Mouse (Mus musculus) lung, postnatal 14 days (tissue): ENCODE measurements around the gene Rplp2.

Source experiments
- DNase-seq: peaks from one replicate; pipeline ENCODE4 v3.0.0; 2021

Rplp2 gene

GRCm38 (mm10) chr7:141453636-141454035 is 6.5 kb downstream of the Rplp2 start:
- no peak for DNase-seq

DNA sequence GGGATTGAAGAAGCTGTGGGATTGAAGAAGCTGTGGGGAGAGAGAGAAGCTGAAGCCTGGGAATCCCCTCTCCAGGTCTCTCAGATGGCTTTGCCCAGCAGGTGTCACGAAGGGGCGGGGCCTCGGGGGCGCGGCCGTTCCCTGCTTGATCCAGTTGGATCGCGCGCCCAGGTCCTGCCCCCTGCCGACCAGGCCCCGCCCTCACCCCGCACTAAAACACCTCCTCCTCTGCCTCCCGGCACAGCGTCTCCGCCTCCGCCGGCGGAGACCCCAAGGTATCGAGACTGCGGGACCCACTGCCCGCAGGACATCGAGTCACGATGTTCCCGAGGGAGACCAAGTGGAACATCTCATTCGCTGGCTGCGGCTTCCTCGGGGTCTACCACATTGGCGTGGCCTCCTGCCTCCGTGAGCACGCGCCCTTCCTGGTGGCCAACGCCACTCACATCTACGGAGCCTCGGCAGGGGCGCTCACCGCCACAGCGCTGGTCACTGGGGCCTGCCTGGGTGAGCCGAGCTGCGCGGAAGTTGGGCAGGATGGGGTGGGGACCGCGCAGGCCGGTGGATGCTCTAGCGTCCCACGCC is 7.9 kb downstream of the Rplp2 start, which contains the start of gene Pnpla2:
Pnpla2 (plus strand) TSS at position 232 of the 585 bp plus-strand sequence.
- peak; percentile 98 for DNase-seq

DNA sequence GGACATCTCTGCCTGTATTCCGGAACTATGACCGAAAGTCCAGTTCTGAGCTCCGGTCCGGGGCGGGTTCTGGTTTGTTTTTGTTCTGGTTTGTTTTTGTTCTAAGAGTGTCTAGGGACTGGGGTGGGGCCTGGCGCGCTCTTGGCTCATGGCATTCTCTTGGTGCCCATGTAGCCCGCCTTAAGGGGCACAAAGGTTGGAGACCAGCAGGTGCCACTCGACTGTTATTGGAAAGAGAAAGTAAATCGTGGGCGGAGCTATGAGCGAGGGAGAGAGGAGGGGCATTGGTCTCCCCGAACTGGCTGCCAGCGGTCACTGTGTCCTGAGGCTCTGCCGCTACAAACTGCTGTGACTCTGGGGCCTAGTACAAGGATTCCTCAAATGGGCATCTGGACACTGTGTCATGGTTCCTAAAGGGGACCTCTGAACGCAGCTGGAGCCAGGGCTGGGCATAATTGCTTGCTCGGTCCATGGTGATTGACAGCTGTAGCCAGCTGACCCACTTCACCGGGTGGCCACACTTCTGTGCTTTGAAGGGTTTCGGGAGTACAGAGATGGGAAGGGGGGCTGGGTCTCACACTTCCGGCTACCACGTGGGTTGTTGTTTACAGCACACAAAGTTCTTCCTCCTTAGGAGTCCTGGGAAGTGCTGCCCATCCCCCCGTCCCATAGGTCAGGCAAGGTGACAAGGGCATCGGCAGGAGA is 8.6 kb downstream of the Rplp2 start:
- DNase-seq, result peak; percentile 83

- DNase-seq, result no peak
Observed at GRCm38 (mm10) chr7:141456739-141457138, 9.6 kb downstream of the Rplp2 start.

DNA sequence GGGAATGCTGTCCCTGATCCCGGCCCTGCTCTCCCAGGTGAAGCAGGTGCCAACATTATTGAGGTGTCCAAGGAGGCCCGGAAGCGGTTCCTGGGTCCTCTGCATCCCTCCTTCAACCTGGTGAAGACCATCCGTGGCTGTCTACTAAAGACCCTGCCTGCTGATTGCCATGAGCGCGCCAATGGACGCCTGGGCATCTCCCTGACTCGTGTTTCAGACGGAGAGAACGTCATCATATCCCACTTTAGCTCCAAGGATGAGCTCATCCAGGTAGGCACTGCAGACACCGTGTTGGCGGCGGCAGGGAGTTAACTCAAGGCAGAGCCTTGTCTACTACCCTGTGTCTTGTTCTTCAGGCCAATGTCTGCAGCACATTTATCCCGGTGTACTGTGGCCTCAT is 10.1 kb downstream of the Rplp2 start:
- no peak for DNase-seq

DNA sequence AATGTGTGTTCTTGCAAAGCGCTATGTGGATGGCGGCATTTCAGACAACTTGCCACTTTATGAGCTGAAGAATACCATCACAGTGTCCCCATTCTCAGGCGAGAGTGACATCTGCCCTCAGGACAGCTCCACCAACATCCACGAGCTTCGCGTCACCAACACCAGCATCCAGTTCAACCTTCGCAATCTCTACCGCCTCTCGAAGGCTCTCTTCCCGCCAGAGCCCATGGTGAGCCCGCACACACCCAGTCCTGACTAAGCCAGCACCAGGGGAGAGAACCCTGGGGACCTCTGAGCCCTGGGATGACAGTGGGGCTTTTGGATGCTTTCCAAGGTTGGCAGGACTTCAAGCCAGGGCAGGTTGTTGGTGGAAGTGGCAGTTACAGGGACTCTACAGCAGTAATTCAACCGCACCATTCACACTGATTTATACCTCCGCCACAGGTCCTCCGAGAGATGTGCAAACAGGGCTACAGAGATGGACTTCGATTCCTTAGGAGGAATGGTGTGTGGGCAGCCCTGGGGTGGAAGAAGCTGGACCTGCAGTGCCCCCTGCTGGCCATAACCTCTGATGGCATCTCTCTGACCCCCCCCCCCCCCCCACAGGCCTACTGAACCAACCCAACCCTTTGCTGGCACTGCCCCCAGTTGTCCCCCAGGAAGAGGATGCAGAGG is 11.0 kb downstream of the Rplp2 start:
- peak; percentile 73 for DNase-seq

DNA sequence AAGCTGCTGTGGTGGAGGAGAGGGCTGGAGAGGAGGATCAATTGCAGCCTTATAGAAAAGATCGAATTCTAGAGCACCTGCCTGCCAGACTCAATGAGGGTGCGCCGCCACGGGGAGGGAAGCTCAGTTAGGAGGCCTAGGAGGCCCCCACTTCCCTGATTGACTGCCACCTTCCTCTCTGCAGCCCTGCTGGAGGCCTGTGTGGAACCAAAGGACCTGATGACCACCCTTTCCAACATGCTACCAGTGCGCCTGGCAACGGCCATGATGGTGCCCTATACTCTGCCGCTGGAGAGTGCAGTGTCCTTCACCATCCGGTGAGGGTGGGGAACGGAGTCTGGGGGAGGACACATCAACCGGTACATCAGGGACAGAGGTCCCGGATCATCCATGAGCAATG is 11.5 kb downstream of the Rplp2 start:
- no peak for DNase-seq

DNA sequence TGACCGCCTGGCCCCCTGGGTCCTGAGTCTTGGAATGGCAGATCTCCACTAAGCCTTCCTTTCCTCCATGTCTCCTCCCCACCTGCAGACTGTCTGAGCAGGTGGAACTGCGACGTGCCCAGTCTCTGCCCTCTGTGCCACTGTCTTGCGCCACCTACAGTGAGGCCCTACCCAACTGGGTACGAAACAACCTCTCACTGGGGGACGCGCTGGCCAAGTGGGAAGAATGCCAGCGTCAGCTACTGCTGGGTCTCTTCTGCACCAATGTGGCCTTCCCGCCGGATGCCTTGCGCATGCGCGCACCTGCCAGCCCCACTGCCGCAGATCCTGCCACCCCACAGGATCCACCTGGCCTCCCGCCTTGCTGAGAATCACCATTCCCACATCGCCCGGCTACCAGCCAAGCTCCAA is 12.1 kb downstream of the Rplp2 start:
- no peak for DNase-seq

GRCm38 (mm10) chr7:141460001-141460390 is 12.8 kb downstream of the Rplp2 start:
- DNase-seq, result no peak

DNA sequence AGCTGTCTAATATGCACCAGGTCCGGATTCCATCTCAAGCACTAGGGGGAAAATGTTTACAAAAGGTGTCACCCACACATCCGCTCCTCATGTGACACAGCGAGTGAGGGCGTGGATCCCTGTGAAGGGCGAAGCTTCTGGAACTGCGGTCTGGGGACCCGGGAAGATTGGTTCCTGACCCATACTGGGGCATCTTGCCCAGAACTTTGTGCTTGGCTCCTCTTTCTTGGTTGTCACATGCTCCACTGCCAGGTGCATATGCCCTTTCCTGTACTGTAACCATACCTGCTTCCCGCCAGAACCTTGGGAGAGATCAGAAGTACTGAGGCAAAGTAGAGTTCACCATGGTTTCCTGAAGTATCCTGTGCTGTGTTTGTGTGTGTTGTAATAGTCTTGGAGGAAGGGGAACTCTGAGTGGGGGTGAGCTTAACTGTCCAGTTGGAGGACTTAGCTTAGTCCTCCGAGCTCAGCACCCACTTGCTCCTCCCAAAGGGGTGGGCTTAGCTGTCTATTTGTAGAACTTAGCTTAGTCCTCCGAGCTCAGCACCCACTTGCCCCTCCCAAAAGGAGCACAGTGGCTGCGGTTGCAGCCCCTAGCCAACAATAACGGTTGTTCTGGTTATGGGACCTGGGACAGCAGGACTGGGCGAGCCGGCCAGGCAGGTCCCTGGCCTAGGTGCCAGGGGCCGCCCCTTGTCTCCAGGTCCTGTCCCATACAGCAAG is 13.4 kb downstream of the Rplp2 start, which contains the start of gene Cracr2b:
Cracr2b (plus strand) TSS at position 704 of the 723 bp plus-strand sequence.
- no peak for DNase-seq

GRCm38 (mm10) chr7:141461521-141462332 is 14.6 kb downstream of the Rplp2 start:
- peak; percentile 60 for DNase-seq

DNA sequence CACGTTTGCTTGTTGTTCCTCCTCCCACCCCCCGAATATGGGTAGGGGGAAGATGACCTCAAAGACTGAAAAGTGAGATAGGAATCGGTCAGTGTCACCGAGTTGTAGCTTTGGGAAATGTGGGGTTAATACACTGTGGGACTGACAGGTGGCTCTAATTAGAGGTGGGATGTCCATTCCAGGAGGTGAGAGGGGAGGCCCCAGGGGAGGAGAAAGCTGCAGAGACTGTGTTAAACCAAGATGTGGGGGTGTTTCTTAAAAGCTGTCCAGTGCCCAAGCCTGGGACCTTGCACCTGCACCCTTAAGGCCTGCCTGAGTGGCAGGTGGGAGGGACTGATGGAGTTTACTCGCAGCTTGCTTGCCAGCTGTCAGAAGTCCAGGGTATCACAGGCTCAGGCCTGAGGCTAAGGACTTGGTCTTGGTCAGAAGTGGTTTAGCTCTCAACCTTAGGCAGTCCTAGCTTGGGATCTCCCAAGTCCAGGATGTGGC is 15.2 kb downstream of the Rplp2 start:
- DNase-seq, result peak; percentile 73

DNA sequence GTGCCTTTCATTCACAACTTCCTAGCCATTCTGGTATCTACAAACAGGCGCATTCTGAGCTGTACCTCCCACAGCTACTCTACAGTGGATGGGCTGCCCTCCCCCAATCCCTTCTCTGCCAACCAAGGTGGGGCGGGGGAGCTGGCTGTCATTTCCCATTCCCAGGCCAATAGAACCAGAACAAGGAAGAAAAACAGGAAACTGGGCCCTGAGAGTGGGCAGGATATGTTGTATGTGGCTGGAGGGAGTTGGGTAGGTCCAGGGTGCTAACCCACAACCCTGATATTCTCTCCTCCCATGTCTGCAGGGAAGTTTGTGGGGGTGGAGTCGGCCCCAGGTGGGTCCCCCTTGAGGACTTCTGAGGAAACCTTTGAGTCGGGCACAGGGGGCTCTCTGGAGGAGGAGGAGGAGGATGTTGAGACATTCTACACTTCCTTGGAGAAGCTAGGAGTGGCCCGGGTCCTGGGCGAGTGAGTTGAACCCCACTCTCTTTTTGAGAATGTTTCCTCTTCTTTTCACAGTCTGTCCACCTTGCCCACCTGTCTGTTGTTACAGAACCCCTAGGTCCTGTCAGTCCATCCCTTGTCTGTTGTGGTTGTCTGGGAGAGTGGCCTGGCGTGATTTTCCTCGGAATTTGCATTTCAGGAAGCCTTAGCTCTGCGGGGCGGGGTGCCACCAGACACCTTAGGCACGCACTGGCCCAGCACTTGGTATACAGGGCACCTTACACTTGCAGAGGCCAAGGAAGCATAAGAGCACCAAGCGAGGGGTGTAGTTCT is 16.8 kb downstream of the Rplp2 start:
- DNase-seq, result peak; percentile 81

- DNase-seq, result no peak
Observed at GRCm38 (mm10) chr7:141464603-141465201, 17.5 kb downstream of the Rplp2 start.

- no peak for DNase-seq
Observed at GRCm38 (mm10) chr7:141465388-141466044, 18.3 kb downstream of the Rplp2 start.

GRCm38 (mm10) chr7:141466045-141466394 is 18.9 kb downstream of the Rplp2 start:
- no peak for DNase-seq

DNA sequence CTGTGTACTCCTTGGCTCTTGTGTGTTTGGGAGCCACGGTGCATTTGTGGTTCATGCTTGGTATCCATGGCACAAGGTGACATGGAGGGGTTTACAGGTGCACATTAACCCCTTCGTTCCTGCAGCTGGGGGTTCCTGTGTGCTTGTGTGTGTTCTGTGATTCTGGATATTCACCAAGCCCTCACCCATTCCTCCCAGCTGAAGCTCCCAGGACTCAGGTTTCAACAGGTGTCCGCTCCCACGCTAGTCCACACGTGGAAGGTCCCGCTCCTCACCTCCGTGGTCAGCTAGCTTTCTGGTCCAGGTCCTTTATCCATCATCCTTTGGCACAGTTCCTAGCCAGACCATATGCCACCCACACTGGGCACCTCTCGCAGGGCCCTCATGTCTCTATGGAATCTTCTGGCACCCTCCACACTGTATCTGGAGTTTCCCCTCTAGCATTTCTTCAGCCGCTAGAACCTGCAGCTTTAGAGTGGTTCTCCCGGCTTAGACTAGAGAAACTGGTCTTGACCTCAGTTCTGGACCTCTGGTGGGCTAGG is 19.5 kb downstream of the Rplp2 start:
- no peak for DNase-seq

- peak; percentile 92 for DNase-seq
Observed at GRCm38 (mm10) chr7:141467230-141468030, 20.3 kb downstream of the Rplp2 start, which contains the start of gene Cd151. Cd151 (plus strand) TSS chr7:141467392.

DNA sequence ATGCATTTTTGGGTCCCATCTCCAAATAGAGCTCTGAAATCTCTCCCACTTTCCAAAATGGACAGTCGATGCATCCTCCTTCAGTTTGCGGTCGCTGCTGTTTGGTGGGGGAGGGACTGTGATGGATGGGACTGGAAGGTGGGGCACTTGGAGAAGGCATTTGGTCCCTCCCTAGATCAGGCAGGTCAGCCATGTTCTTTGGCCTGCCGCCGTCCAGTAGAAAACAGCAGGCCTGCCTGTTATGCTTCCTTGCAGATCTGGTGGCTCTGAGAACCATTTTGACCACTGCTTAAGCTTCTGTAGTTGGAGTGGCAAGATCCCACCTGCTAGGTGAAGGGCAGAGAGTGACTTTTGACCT is 21.0 kb downstream of the Rplp2 start:
- no peak for DNase-seq
